Mouse (Mus musculus) midbrain, embryonic 10.5 days (tissue): ENCODE measurements at regions not wholly inside any gene's neighbourhood (a gene's known extent, or its start where the extent isn't known, plus 50 kb on each side); places are given as distances from the start of the nearest gene placed in this dataset.

Experiments
- DNase-seq: peaks from one replicate; pipeline ENCODE4 v3.0.0-alpha.2; 2017; ENCODE audit warnings: low spot score
- H3K27ac ChIP-seq: fragments of 300-500 bp; sonication (generic); replicated peaks from 2 replicates; pipeline ENCODE4 v1.5.1; 2016; ENCODE audit warnings: mild to moderate bottlenecking
- H3K27me3 ChIP-seq: fragments of 300-500 bp; sonication (generic); 2 replicates; pipeline ENCODE4 v1.6.1; 2016; ENCODE audit warnings: low read depth, mild to moderate bottlenecking; ENCODE audit not compliant: poor library complexity, severe bottlenecking
- H3K36me3 ChIP-seq: fragments of 300-500 bp; sonication (generic); 2 replicates; pipeline ENCODE4 v1.6.1; 2016; ENCODE audit warnings: mild to moderate bottlenecking, moderate library complexity
- H3K4me1 ChIP-seq: fragments of 300-500 bp; sonication (generic); 2 replicates; pipeline ENCODE4 v1.6.1; 2016
- H3K4me3 ChIP-seq: fragments of 300-500 bp; sonication (generic); 2 replicates; pipeline ENCODE4 v1.5.1; 2016; ENCODE audit warnings: mild to moderate bottlenecking, moderate library complexity
- H3K9me3 ChIP-seq: fragments of 300-500 bp; sonication (generic); replicated peaks from 2 replicates; pipeline ENCODE4 v1.6.1; 2016; ENCODE audit warnings: mild to moderate bottlenecking
- WGBS: fragments of 180-500 bp; shearing (Covaris S2); methylation state at CpG from one replicate; pipeline ENCODE4 v1.1.7; 2016; 5-methylcytosine and 5-hydroxymethylcytosine counted together

GRCm38 (mm10) chr9:13992728-13993127 lies 165.2 kb downstream of the Fam76b start:
- Histone ChIP-seq H3K4me1 (no peaks in the 10 kb centered on the region), H3K36me3 (no peaks in the 10 kb centered on the region), H3K4me3 (no peak overlapping the region), H3K27me3 (no peaks in the 10 kb centered on the region), H3K27ac (no peak overlapping the region), H3K9me3 (no peaks in the 10 kb centered on the region)
- DNase-seq, result no peak
- WGBS, result 93% methylated on average over 6 of the region's 6 CpGs

DNA sequence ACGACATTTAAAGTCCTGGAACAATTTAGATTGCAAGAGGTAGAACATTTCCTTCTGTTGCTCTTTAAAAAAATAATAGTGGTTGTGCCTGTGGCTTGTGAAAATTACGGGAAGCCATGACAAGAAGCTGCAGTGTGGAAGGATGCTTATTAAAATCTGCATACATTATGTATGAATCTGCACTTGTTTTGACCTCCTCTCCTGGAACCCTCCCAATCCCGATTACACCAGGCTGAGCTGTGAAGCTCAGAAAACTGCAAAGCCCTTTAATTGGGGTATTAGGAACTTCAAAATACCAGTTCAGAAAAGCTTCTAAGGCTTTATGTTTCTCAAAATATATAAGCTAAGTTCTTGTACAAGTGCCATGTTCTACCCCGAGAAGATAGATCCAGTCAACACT lies 171.8 kb downstream of the Fam76b start:
- 84% methylated on average over 4 of the region's 4 CpGs for WGBS
- Histone ChIP-seq H3K4me3 (no peak overlapping the region), H3K9me3 (no peaks in the 10 kb centered on the region), H3K27me3 (no peaks in the 10 kb centered on the region), H3K4me1 (no peaks in the 10 kb centered on the region), H3K27ac (no peak overlapping the region), H3K36me3 (no peaks in the 10 kb centered on the region)
- DNase-seq, result no peak

- Histone ChIP-seq H3K9me3 (no peaks in the 10 kb centered on the region), H3K27me3 (no peaks in the 10 kb centered on the region), H3K36me3 (no peaks in the 10 kb centered on the region), H3K4me1 (peaks cover 7% of the 10 kb centered on the region; the same call in 1 of the 2 replicates), H3K27ac (no peak overlapping the region), H3K4me3 (no peak overlapping the region)
- WGBS, result 68% methylated on average over 7 of the region's 7 CpGs
- DNase-seq, result peak; percentile 17
Measured at GRCm38 (mm10) chr9:14001517-14001916, 174.0 kb downstream of the Fam76b start.

DNA sequence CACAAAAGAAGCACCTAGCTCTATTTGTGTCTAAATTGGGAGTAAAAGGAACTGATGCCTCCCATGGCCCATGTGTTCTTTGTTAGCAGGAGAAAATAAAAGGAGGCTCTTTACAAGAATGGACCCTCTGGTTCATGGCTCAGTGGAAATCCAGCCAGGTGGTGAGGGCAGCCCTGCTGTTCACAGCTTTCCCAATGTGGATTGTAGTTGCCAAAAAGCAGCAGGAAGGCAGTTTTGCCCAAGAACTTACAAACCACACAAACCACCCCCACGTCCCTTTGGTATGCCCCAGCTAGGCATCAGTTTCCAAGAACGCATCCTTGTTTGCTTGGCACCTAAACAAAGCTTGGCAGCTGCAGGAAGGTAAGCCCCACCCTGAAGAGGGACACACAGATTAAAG lies 174.7 kb downstream of the Fam76b start:
- H3K4me3 ChIP-seq, result no peak overlapping the region
- no peak for DNase-seq
- no peaks in the 10 kb centered on the region for H3K36me3 ChIP-seq
- WGBS, result 49% methylated on average over 2 of the region's 2 CpGs
- H3K27me3 ChIP-seq, result no peaks in the 10 kb centered on the region
- H3K27ac ChIP-seq, result no peak overlapping the region
- H3K9me3 ChIP-seq, result no peaks in the 10 kb centered on the region
- peaks cover 8% of the 10 kb centered on the region; the same call in 1 of the 2 replicates for H3K4me1 ChIP-seq

DNA sequence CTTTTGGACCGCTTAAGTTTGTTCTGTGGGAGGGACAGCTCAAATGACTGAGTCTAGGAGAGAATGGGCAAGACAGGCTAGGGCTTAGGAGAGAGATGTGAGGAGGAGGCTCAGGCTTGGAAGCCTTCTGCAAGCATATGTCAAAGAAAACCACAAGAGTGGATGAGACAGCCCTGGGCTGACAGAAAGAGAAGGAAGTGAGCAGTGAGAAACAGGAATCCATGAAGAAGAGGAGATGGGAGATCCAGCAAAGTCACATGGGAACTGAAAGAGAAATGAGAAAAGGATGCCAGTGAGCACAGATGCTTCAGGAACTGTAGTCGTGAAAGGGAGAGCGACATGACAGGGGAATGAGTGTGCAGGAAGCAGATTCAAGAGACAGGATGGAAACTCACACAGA lies 175.6 kb downstream of the Fam76b start:
- Histone ChIP-seq H3K27ac (no peak overlapping the region), H3K27me3 (no peaks in the 10 kb centered on the region), H3K4me1 (peaks cover 8% of the 10 kb centered on the region; the same call in 1 of the 2 replicates), H3K4me3 (no peak overlapping the region), H3K36me3 (no peaks in the 10 kb centered on the region), H3K9me3 (no peaks in the 10 kb centered on the region)
- 84% methylated on average over 3 of the region's 3 CpGs for WGBS
- no peak for DNase-seq

GRCm38 (mm10) chr9:14006233-14006984 lies 178.9 kb downstream of the Fam76b start:
- H3K9me3 ChIP-seq, result 0 out of 2 replicates have a peak, but pooled peaks cover 3% of the 10 kb centered on the region
- H3K27me3 ChIP-seq, result no peaks in the 10 kb centered on the region
- 89% methylated on average over 3 of the region's 3 CpGs for WGBS
- no peak for DNase-seq
- peaks cover 8% of the 10 kb centered on the region; the same call in 1 of the 2 replicates for H3K4me1 ChIP-seq
- peak overlapping the region; percentile 3; the same call in 1 of the 2 replicates for H3K27ac ChIP-seq
- H3K4me3 ChIP-seq, result no peak overlapping the region
- H3K36me3 ChIP-seq, result no peaks in the 10 kb centered on the region

- Histone ChIP-seq H3K4me3 (no peak overlapping the region), H3K4me1 (peaks cover 8% of the 10 kb centered on the region; the same call in 1 of the 2 replicates), H3K27me3 (no peaks in the 10 kb centered on the region), H3K36me3 (no peaks in the 10 kb centered on the region), H3K27ac (no peak overlapping the region), H3K9me3 (0 out of 2 replicates have a peak, but pooled peaks cover 3% of the 10 kb centered on the region)
- DNase-seq, result no peak
- WGBS, result 84% methylated on average over 5 of the region's 5 CpGs
Measured at GRCm38 (mm10) chr9:14009451-14009850, 181.9 kb downstream of the Fam76b start.

GRCm38 (mm10) chr9:14010261-14010949 lies 182.9 kb downstream of the Fam76b start:
- Histone ChIP-seq H3K4me1 (peaks cover 8% of the 10 kb centered on the region; the same call in 1 of the 2 replicates), H3K4me3 (no peak overlapping the region), H3K27me3 (no peaks in the 10 kb centered on the region), H3K9me3 (0 out of 2 replicates have a peak, but pooled peaks cover 3% of the 10 kb centered on the region), H3K27ac (no peak overlapping the region), H3K36me3 (no peaks in the 10 kb centered on the region)
- no peak for DNase-seq
- 58% methylated on average over 5 of the region's 5 CpGs for WGBS

DNA sequence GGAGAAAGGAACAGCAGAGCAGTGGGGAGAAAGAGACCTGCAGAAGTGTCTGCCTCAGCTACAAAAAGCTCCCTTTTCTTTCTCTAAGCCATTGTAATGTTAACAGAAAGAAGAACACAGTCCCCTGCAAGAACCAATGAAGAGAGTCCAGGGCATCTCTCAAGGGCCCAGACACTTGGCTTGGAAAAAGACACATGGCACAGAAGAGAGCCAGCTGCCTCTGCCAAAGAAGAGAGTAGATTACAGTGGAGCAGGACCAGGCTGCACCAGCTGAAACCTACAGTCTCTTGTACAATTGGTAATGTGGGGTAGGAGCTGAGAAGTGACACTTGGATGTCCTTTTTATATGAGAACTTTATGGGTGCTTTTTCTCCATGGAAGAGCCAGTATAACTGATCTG lies 196.7 kb downstream of the Fam76b start:
- Histone ChIP-seq H3K27ac (no peak overlapping the region), H3K4me1 (no peaks in the 10 kb centered on the region), H3K36me3 (no peaks in the 10 kb centered on the region), H3K27me3 (no peaks in the 10 kb centered on the region), H3K9me3 (no peaks in the 10 kb centered on the region), H3K4me3 (no peak overlapping the region)
- DNase-seq, result no peak

DNA sequence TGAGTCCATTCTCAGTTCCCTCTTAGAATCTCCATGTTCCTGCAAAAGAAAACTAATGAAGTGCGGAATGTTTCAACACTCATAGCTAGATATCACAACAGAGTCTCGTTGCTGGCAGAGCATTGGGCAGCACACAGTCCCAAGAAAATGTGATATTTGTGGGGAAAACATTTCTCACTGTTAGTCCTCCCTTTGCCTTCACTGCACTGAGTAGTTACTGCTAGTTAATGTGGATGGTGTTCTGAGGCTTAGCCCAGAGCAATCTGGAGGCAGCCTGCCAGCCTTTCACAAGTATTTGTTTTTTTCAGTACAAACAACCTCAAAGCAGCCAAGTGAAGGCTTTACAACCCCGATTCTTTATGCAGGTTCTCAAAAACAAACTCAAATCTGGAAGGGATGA lies 197.2 kb downstream of the Fam76b start:
- no peak overlapping the region for H3K27ac ChIP-seq
- no peaks in the 10 kb centered on the region for H3K27me3 ChIP-seq
- no peaks in the 10 kb centered on the region for H3K9me3 ChIP-seq
- DNase-seq, result no peak
- no peaks in the 10 kb centered on the region for H3K36me3 ChIP-seq
- H3K4me1 ChIP-seq, result no peaks in the 10 kb centered on the region
- WGBS, result 83% methylated on average over 3 of the region's 3 CpGs
- H3K4me3 ChIP-seq, result no peak overlapping the region

- no peaks in the 10 kb centered on the region for H3K9me3 ChIP-seq
- H3K27me3 ChIP-seq, result no peaks in the 10 kb centered on the region
- H3K4me3 ChIP-seq, result no peak overlapping the region
- no peak overlapping the region for H3K27ac ChIP-seq
- DNase-seq, result no peak
- H3K36me3 ChIP-seq, result no peaks in the 10 kb centered on the region
- H3K4me1 ChIP-seq, result no peaks in the 10 kb centered on the region
- 83% methylated on average over 5 of the region's 5 CpGs for WGBS
Measured at GRCm38 (mm10) chr9:14028056-14028455, 200.5 kb downstream of the Fam76b start.

GRCm38 (mm10) chr9:14031358-14032047 lies 204.0 kb downstream of the Fam76b start:
- no peak overlapping the region for H3K27ac ChIP-seq
- H3K4me1 ChIP-seq, result no peaks in the 10 kb centered on the region
- WGBS, result 62% methylated on average over 6 of the region's 6 CpGs
- H3K4me3 ChIP-seq, result no peak overlapping the region
- H3K27me3 ChIP-seq, result no peaks in the 10 kb centered on the region
- H3K36me3 ChIP-seq, result no peaks in the 10 kb centered on the region
- H3K9me3 ChIP-seq, result no peaks in the 10 kb centered on the region
- DNase-seq, result no peak

DNA sequence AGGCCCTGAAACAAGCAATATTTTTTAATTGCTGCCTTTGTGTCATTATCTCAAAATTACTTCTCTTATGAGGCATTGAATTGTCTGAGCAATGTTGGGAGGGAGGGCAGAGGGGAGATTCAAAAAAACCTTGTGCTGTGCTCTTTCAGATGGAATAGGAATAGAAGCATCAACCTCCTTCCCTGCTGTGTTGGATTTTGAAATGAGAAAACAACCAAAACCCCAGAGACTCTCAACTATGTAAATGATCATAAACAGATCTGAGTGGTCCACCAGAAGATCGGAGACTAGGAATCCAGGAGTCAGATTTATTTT lies 204.5 kb downstream of the Fam76b start:
- Histone ChIP-seq H3K36me3 (no peaks in the 10 kb centered on the region), H3K4me3 (no peak overlapping the region), H3K27me3 (no peaks in the 10 kb centered on the region), H3K4me1 (no peaks in the 10 kb centered on the region), H3K27ac (no peak overlapping the region), H3K9me3 (no peaks in the 10 kb centered on the region)
- DNase-seq, result no peak
- WGBS, result 73% methylated on average over 1 of the region's 1 CpGs
